Mouse (Mus musculus) midbrain, embryonic 15.5 days (tissue): ENCODE data around the gene Slx4. TPM values are rescaled to one million over a fixed set of nuclear protein-coding genes. Genes with fewer than 3 reads are reported as not detected.
"Not testable (repeated sequence)": the region's sequence is repeated elsewhere in the genome, so short reads cannot be mapped to it uniquely, and the experiment has no call there.

Experiments used
- ATAC-seq: fragments of 200-750 bp; cut with Nextera tagmentation; replicated peaks from 2 replicates; pipeline ENCODE4 v1.8.0; 2017; ENCODE audit warnings: moderate TSS enrichment
- H3K27ac ChIP-seq: fragments of 300-500 bp; sonication (generic); 2 replicates; pipeline ENCODE4 v1.5.1; 2015; ENCODE audit warnings: mild to moderate bottlenecking, inconsistent platforms
- H3K27me3 ChIP-seq: fragments of 300-500 bp; sonication (generic); replicated peaks from 2 replicates; pipeline ENCODE4 v1.6.1; 2015; ENCODE audit warnings: inconsistent platforms
- H3K36me3 ChIP-seq: fragments of 300-500 bp; sonication (generic); replicated peaks from 2 replicates; pipeline ENCODE4 v1.6.1; 2015; ENCODE audit warnings: inconsistent platforms
- H3K4me1 ChIP-seq: fragments of 300-500 bp; sonication (generic); 2 replicates; pipeline ENCODE4 v1.6.1; 2015; ENCODE audit warnings: inconsistent platforms
- H3K4me2 ChIP-seq: fragments of 300-500 bp; sonication (generic); 2 replicates; pipeline ENCODE4 v1.6.1; 2015; ENCODE audit warnings: inconsistent platforms, mild to moderate bottlenecking, moderate library complexity
- H3K4me3 ChIP-seq: fragments of 300-500 bp; sonication (generic); 2 replicates; pipeline ENCODE4 v1.5.1; 2015; ENCODE audit warnings: mild to moderate bottlenecking, inconsistent platforms
- H3K9ac ChIP-seq: fragments of 300-500 bp; sonication (generic); 2 replicates; pipeline ENCODE4 v1.6.1; 2015; ENCODE audit warnings: mild to moderate bottlenecking, inconsistent platforms
- H3K9me3 ChIP-seq: fragments of 300-500 bp; sonication (generic); 2 replicates; pipeline ENCODE4 v1.6.1; 2016; ENCODE audit warnings: inconsistent platforms
- WGBS: fragments of 180-500 bp; shearing (Covaris S2); methylation state at CpG from one replicate; pipeline ENCODE4 v1.1.7; 2015; ENCODE audit warnings: mixed read lengths; 5-methylcytosine and 5-hydroxymethylcytosine counted together
- polyA plus RNA-seq: library from polyadenylated mRNA; unstranded; fragments of >200 nt; fragmentation: Nextera tagmentation; extraction: Ambion mirVana; gene quantifications from 2 replicates; pipeline ENCODE4 v1.2.1, GENCODE M21; 2015

Gene Slx4
- polyA plus RNA-seq, 1 experiment from 2014 or later: 33.9 TPM

- Histone ChIP-seq H3K27me3 (no peaks in the 10 kb centered on the region), H3K4me1 (no peaks in the 10 kb centered on the region), H3K4me3 (no peak overlapping the region), H3K9me3 (no peaks in the 10 kb centered on the region), H3K36me3 (peaks cover 75% of the 10 kb centered on the region), H3K27ac (no peak overlapping the region), H3K9ac (no peak overlapping the region), H3K4me2 (no peak overlapping the region)
- WGBS: 51% methylated on average over 7 of the region's 7 CpGs
- no peak for ATAC-seq
These were observed 20.3 kb downstream of the Slx4 start for GRCm38 (mm10) chr16:3983146-3983700.

- WGBS: 93% methylated on average over 4 of the region's 4 CpGs
- Histone ChIP-seq H3K4me1 (no peaks in the 10 kb centered on the region), H3K27me3 (no peaks in the 10 kb centered on the region), H3K4me3 (no peak overlapping the region), H3K27ac (no peak overlapping the region), H3K36me3 (peaks cover 71% of the 10 kb centered on the region), H3K9ac (no peak overlapping the region), H3K9me3 (no peaks in the 10 kb centered on the region), H3K4me2 (no peak overlapping the region)
- no peak for ATAC-seq
These were observed 21.4 kb downstream of the Slx4 start for GRCm38 (mm10) chr16:3982173-3982572.

GRCm38 (mm10) chr16:3976712-3977111 is 26.9 kb downstream of the Slx4 start:
- Histone ChIP-seq H3K36me3 (peaks cover 36% of the 10 kb centered on the region), H3K4me2 (no peak overlapping the region), H3K27me3 (no peaks in the 10 kb centered on the region), H3K4me1 (no peaks in the 10 kb centered on the region), H3K9me3 (no peaks in the 10 kb centered on the region), H3K4me3 (no peak overlapping the region), H3K9ac (no peak overlapping the region), H3K27ac (no peak overlapping the region)
- ATAC-seq: no peak
- WGBS: 61% methylated on average over 3 of the region's 3 CpGs

GRCm38 (mm10) chr16:3976251-3976671 is 27.3 kb downstream of the Slx4 start, which contains the start of gene Nlrc3:
Nlrc3 (minus strand) TSS chr16:3976632.
- Histone ChIP-seq H3K9me3 (no peaks in the 10 kb centered on the region), H3K4me1 (no peaks in the 10 kb centered on the region), H3K27me3 (no peaks in the 10 kb centered on the region), H3K4me3 (no peak within 1 kb of the TSS), H3K4me2 (no peak within 1 kb of the TSS), H3K9ac (no peak within 1 kb of the TSS), H3K36me3 (peaks cover 32% of the 10 kb centered on the region), H3K27ac (no peak within 1 kb of the TSS)
- peak; percentile 32; the same call in 1 of the 2 replicates for ATAC-seq
- whole genome bisulfite sequencing: 78% methylated on average over 4 of the region's 4 CpGs

- H3K27ac ChIP-seq: no peak overlapping the region
- H3K4me3 ChIP-seq: no peak overlapping the region
- ATAC-seq: no peak
- 90% methylated on average over 7 of the region's 7 CpGs for WGBS
- H3K9me3 ChIP-seq: no peaks in the 10 kb centered on the region
- H3K4me2 ChIP-seq: no peak overlapping the region
- H3K27me3 ChIP-seq: no peaks in the 10 kb centered on the region
- no peak overlapping the region for H3K9ac ChIP-seq
- peaks cover 27% of the 10 kb centered on the region for H3K36me3 ChIP-seq
- no peaks in the 10 kb centered on the region for H3K4me1 ChIP-seq
These were observed 27.9 kb downstream of the Slx4 start for GRCm38 (mm10) chr16:3975658-3976057.

GRCm38 (mm10) chr16:3974456-3974855 is 29.1 kb downstream of the Slx4 start:
- not testable (repeated sequence) for H3K9ac ChIP-seq, H3K4me1 ChIP-seq, H3K27me3 ChIP-seq, H3K27ac ChIP-seq, H3K4me3 ChIP-seq, ATAC-seq, H3K9me3 ChIP-seq, H3K4me2 ChIP-seq
- peaks cover 15% of the 10 kb centered on the region for H3K36me3 ChIP-seq
- WGBS: 93% methylated on average over 19 of the region's 19 CpGs

- H3K4me3 ChIP-seq: no peak overlapping the region
- H3K9me3 ChIP-seq: no peaks in the 10 kb centered on the region
- no peaks in the 10 kb centered on the region for H3K4me1 ChIP-seq
- no peak overlapping the region for H3K27ac ChIP-seq
- H3K27me3 ChIP-seq: no peaks in the 10 kb centered on the region
- no peak overlapping the region for H3K4me2 ChIP-seq
- ATAC-seq: no peak
- H3K9ac ChIP-seq: no peak overlapping the region
- H3K36me3 ChIP-seq: no peaks in the 10 kb centered on the region
- WGBS: 78% methylated on average over 3 of the region's 3 CpGs
These were observed 38.0 kb downstream of the Slx4 start for GRCm38 (mm10) chr16:3965534-3965933.

GRCm38 (mm10) chr16:3964990-3965389 is 38.6 kb downstream of the Slx4 start:
- no peaks in the 10 kb centered on the region for H3K36me3 ChIP-seq
- no peak overlapping the region for H3K4me3 ChIP-seq
- no peaks in the 10 kb centered on the region for H3K4me1 ChIP-seq
- ATAC-seq: no peak
- no peak overlapping the region for H3K9ac ChIP-seq
- 83% methylated on average over 10 of the region's 10 CpGs for WGBS
- no peak overlapping the region for H3K27ac ChIP-seq
- H3K9me3 ChIP-seq: no peaks in the 10 kb centered on the region
- no peaks in the 10 kb centered on the region for H3K27me3 ChIP-seq
- H3K4me2 ChIP-seq: no peak overlapping the region

GRCm38 (mm10) chr16:3959261-3959660 is 44.3 kb downstream of the Slx4 start:
- Histone ChIP-seq H3K36me3 (no peaks in the 10 kb centered on the region), H3K27ac (no peak overlapping the region), H3K4me3 (no peak overlapping the region), H3K4me2 (no peak overlapping the region), H3K27me3 (no peaks in the 10 kb centered on the region), H3K4me1 (no peaks in the 10 kb centered on the region), H3K9ac (no peak overlapping the region), H3K9me3 (no peaks in the 10 kb centered on the region)
- WGBS: 77% methylated on average over 2 of the region's 2 CpGs
- ATAC-seq: no peak

- no peak for ATAC-seq
- no peaks in the 10 kb centered on the region for H3K36me3 ChIP-seq
These were observed 47.2 kb downstream of the Slx4 start for GRCm38 (mm10) chr16:3956369-3956768.

GRCm38 (mm10) chr16:3951141-3951540 is 52.4 kb downstream of the Slx4 start:
- Histone ChIP-seq H3K9ac (no peak overlapping the region), H3K9me3 (no peaks in the 10 kb centered on the region), H3K27ac (no peak overlapping the region), H3K36me3 (no peaks in the 10 kb centered on the region), H3K27me3 (no peaks in the 10 kb centered on the region), H3K4me2 (no peak overlapping the region), H3K4me1 (no peaks in the 10 kb centered on the region), H3K4me3 (no peak overlapping the region)
- 90% methylated on average over 1 of the region's 1 CpGs for WGBS
- ATAC-seq: no peak

More at GRCm38 (mm10) chr16:3956369-3956768, 47.2 kb downstream of the Slx4 start:
- no peak overlapping the region for H3K4me3 ChIP-seq
- no peaks in the 10 kb centered on the region for H3K4me1 ChIP-seq
- no peak overlapping the region for H3K9ac ChIP-seq
- H3K4me2 ChIP-seq: no peak overlapping the region
- no peaks in the 10 kb centered on the region for H3K27me3 ChIP-seq
- WGBS: 87% methylated on average over 6 of the region's 6 CpGs
- H3K9me3 ChIP-seq: no peaks in the 10 kb centered on the region
- no peak overlapping the region for H3K27ac ChIP-seq

- H3K4me3 ChIP-seq: no peak overlapping the region
- H3K4me2 ChIP-seq: no peak overlapping the region
- no peaks in the 10 kb centered on the region for H3K9me3 ChIP-seq
- 90% methylated on average over 4 of the region's 4 CpGs for WGBS
- no peak for ATAC-seq
- H3K9ac ChIP-seq: no peak overlapping the region
- H3K36me3 ChIP-seq: peaks cover 44% of the 10 kb centered on the region
- H3K4me1 ChIP-seq: no peaks in the 10 kb centered on the region
- H3K27me3 ChIP-seq: no peaks in the 10 kb centered on the region
- no peak overlapping the region for H3K27ac ChIP-seq
These were observed 68.9 kb downstream of the Slx4 start for GRCm38 (mm10) chr16:3934701-3935100.

- WGBS: 98% methylated on average over 1 of the region's 1 CpGs
- no peaks in the 10 kb centered on the region for H3K4me1 ChIP-seq
- H3K9me3 ChIP-seq: no peaks in the 10 kb centered on the region
- no peak overlapping the region for H3K27ac ChIP-seq
- ATAC-seq: no peak
- no peaks in the 10 kb centered on the region for H3K27me3 ChIP-seq
- H3K9ac ChIP-seq: no peak overlapping the region
- peaks cover 45% of the 10 kb centered on the region for H3K36me3 ChIP-seq
- no peak overlapping the region for H3K4me3 ChIP-seq
- no peak overlapping the region for H3K4me2 ChIP-seq
These were observed 69.5 kb downstream of the Slx4 start for GRCm38 (mm10) chr16:3934091-3934490.
